Mouse (Mus musculus) spleen, adult 2 months (tissue): ENCODE measurements around the gene Kctd18.

Source experiments
- CTCF ChIP-seq: fragments of 200-500 bp; IDR thresholded peaks from 2 replicates; pipeline ENCODE4 v1.5.1; 2011; ENCODE audit warnings: mild to moderate bottlenecking, inconsistent platforms; ENCODE audit not compliant: insufficient read depth, insufficient read length, insufficient replicate concordance; ENCODE audit errors: extremely low read depth
- POLR2A ChIP-seq: fragments of 200-500 bp; IDR thresholded peaks from 2 replicates; pipeline ENCODE4 v1.6.1; 2011; ENCODE audit warnings: low read depth, low read length, inconsistent platforms

DNA sequence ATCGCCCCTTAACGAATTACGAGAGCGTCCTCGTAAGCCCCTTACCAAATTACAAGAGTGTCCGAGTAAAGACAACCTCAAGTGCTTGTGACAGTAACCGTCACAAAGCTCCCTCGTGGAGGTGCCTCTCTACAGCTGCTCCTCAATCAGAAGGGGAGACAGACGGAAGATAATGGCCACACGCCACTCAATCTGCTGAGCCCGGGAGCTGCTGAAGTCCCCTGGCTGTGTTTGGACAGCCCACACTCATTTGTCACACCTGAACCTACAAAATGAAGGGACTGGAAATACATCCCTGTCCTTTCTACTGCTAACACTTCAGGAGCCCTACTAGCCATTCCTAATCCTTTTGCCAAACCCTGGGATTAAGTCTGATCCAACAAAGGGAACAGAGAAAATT lies 77.0 kb downstream of the Kctd18 start:
- TF ChIP-seq CTCF (no peak), POLR2A (no peak)
